Mouse (Mus musculus) C2C12 (cell line): ENCODE measurements at regions not wholly inside any gene's neighbourhood (a gene's known extent, or its start where the extent isn't known, plus 50 kb on each side); places are given as distances from the start of the nearest gene placed in this dataset.

Experiments
- H3K27me3 ChIP-seq: one replicate; pipeline ENCODE4 v1.6.1; 2011; ENCODE audit not compliant: control insufficient read depth, insufficient read depth, insufficient read length
- H3K36me3 ChIP-seq: one replicate; pipeline ENCODE4 v1.6.1; 2011; ENCODE audit not compliant: control insufficient read depth, insufficient read depth
- H3K4me3 ChIP-seq: one replicate; pipeline ENCODE4 v1.5.1; 2011; ENCODE audit warnings: mild to moderate bottlenecking, control low read depth; ENCODE audit not compliant: poor library complexity, insufficient read depth, severe bottlenecking
- H3K79me2 ChIP-seq: one replicate; pipeline ENCODE4 v1.6.1; 2011; ENCODE audit not compliant: control insufficient read depth, insufficient read depth
- H3K79me3 ChIP-seq: one replicate; pipeline ENCODE4 v1.6.1; 2011; ENCODE audit warnings: low read depth, control low read depth
- H3ac ChIP-seq: one replicate; pipeline ENCODE3; 2011; ENCODE audit warnings: low read depth; ENCODE audit not compliant: control insufficient read depth, insufficient read length
- CEBPB ChIP-seq: IDR thresholded peaks from one replicate; pipeline ENCODE4 v1.6.1; 2011; ENCODE audit warnings: low read depth, mild to moderate bottlenecking, control low read depth, moderate library complexity
- CTCF ChIP-seq: IDR thresholded peaks from one replicate; pipeline ENCODE4 v1.5.1; 2011; ENCODE audit not compliant: control insufficient read depth, insufficient read depth, insufficient read length
- FOSL1 ChIP-seq: IDR thresholded peaks from one replicate; pipeline ENCODE4 v1.8.0; 2011; ENCODE audit warnings: mild to moderate bottlenecking, low read length; ENCODE audit not compliant: poor library complexity, insufficient read depth, severe bottlenecking
- MAX ChIP-seq: IDR thresholded peaks from one replicate; pipeline ENCODE4 v1.6.1; 2011; ENCODE audit warnings: mild to moderate bottlenecking, control low read depth
- MYOD1 ChIP-seq: IDR thresholded peaks from one replicate; pipeline ENCODE4 v1.6.1; 2011; ENCODE audit warnings: low read depth; ENCODE audit not compliant: control insufficient read depth, insufficient read length
- MYOG ChIP-seq: IDR thresholded peaks from one replicate; pipeline ENCODE4 v1.6.1; 2011; ENCODE audit not compliant: control insufficient read depth, insufficient read length; ENCODE audit errors: extremely low read depth
- USF1 ChIP-seq: IDR thresholded peaks from one replicate; pipeline ENCODE4 v1.6.1; 2011; ENCODE audit warnings: low read depth, mild to moderate bottlenecking, control low read depth, moderate library complexity

DNA sequence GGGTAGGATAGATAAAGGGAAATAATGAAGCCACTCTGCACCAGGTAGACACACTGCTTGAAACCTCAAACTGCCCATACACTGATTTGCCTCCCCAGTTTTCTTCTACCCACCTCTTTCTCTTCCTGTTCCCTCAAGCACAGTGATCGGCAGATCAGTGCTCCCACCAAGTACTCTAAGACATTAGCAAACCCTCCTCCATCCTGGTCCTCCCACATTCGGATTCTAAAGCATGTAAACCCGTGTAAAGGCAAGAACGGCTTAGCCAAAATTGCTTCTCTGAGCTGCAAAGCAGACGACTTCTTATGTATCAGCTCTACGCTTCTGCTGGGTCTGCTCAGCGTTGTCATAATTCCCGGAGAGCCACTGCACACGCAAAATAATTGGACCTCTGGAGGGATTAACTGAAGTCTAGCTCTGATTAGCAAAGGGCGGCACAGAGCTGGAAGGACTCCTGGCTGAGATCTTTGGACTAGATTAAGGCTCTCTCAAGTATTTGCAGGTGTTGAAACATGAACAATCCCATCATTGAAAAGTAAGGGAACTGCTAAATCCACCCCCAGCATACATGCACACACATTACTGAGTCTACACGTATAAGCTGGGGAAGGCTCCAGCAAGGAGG lies 67.2 kb downstream of the Mtx3 start:
- no peaks in the 10 kb centered on the region for H3K36me3 ChIP-seq
- no peak for TF ChIP-seq MYOD1
- TF ChIP-seq FOSL1 = no peak
- no peaks in the 10 kb centered on the region for H3K79me2 ChIP-seq
- no peaks in the 10 kb centered on the region for H3K27me3 ChIP-seq
- H3K4me3 ChIP-seq = no peak overlapping the region
- H3ac ChIP-seq = no peak overlapping the region
- no peaks in the 10 kb centered on the region for H3K79me3 ChIP-seq

DNA sequence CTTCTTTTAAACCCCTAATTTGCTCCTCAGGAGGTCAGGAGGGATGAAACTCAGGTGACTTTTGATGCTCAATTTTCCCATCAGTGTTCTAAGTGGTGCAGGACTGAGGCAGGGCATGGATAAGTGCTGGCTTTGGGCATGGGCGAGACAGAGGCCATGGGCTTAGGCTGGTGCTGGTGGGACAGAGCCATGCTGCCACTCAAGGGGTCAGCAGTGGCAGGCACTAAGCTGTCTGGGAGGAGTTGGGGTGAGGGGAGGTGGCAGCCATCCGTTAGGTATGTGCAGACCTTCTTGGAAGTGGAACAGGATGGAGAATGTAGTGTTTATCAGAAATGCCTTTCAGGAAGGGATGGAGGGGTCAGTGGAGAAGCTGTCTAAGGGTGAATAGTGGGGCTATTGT lies 68.1 kb downstream of the Mtx3 start:
- Histone ChIP-seq H3K79me3 (no peaks in the 10 kb centered on the region), H3K27me3 (no peaks in the 10 kb centered on the region), H3ac (no peak overlapping the region), H3K79me2 (no peaks in the 10 kb centered on the region), H3K36me3 (no peaks in the 10 kb centered on the region), H3K4me3 (no peak overlapping the region)
- TF ChIP-seq CTCF = no peak
- no peak for TF ChIP-seq MYOD1
- no peak for TF ChIP-seq MYOG
- no peak for TF ChIP-seq FOSL1
- TF ChIP-seq USF1 = no peak

DNA sequence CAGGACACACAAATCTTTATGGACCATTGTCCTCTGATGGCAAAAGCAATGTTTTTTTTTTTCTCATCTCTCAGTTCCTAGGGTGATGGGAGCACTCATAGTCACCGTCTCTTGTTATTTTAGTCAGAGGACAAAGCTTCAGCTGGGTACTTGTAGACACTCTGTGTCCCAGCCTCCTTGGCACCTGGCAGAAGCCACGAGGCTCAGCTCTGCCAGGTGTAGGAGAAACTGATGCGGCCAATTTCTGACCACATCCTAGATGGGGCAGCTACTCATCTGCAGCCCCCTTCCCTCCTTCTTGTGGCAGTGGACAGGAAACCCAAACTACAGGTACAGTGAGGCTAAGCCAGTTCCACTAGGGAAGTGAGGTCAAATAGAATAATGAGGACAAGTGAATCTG lies 70.1 kb downstream of the Mtx3 start:
- no peak overlapping the region for H3ac ChIP-seq
- H3K4me3 ChIP-seq = no peak overlapping the region
- no peaks in the 10 kb centered on the region for H3K27me3 ChIP-seq
- TF ChIP-seq MYOG (no peak), CTCF (no peak), USF1 (no peak), MYOD1 (no peak), MAX (no peak), CEBPB (no peak), FOSL1 (no peak)
- no peaks in the 10 kb centered on the region for H3K79me2 ChIP-seq
- no peaks in the 10 kb centered on the region for H3K79me3 ChIP-seq
- H3K36me3 ChIP-seq = no peaks in the 10 kb centered on the region

DNA sequence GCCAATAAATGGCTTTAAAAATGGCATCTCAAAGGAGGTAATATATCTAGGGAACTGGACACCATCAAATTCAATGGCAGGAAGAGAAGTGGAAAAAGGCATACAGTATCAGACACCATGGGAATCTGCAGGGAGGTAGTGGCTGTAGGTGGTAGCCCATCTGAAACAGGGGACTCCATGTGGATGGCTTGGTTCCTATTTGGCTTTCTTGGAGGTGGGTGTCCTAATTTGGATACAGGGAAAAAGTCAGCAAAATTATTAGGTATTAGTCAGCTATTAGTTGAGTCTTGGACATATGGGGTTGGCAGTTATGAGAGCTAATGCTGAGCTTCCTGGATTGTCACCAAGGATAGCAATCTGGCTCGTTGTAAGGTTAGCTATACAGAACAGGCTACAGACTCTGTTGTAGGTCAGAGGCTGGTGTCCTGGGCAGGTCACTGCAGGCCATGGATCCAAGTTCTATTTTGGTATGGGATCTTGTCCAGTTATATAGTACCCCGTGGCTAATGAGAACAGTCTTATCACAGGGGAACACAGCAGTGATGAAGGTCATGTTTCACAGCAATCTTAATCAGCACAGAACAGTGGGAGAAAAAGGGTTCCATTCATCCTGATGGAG lies 70.8 kb downstream of the Mtx3 start:
- H3K79me2 ChIP-seq = no peaks in the 10 kb centered on the region
- no peaks in the 10 kb centered on the region for H3K27me3 ChIP-seq
- H3K36me3 ChIP-seq = no peaks in the 10 kb centered on the region
- no peaks in the 10 kb centered on the region for H3K79me3 ChIP-seq
- TF ChIP-seq FOSL1 = no peak
- TF ChIP-seq CTCF = no peak
- TF ChIP-seq USF1 = no peak
- no peak for TF ChIP-seq MAX
- TF ChIP-seq CEBPB = no peak
- TF ChIP-seq MYOD1 = no peak
- no peak overlapping the region for H3K4me3 ChIP-seq
- H3ac ChIP-seq = no peak overlapping the region

DNA sequence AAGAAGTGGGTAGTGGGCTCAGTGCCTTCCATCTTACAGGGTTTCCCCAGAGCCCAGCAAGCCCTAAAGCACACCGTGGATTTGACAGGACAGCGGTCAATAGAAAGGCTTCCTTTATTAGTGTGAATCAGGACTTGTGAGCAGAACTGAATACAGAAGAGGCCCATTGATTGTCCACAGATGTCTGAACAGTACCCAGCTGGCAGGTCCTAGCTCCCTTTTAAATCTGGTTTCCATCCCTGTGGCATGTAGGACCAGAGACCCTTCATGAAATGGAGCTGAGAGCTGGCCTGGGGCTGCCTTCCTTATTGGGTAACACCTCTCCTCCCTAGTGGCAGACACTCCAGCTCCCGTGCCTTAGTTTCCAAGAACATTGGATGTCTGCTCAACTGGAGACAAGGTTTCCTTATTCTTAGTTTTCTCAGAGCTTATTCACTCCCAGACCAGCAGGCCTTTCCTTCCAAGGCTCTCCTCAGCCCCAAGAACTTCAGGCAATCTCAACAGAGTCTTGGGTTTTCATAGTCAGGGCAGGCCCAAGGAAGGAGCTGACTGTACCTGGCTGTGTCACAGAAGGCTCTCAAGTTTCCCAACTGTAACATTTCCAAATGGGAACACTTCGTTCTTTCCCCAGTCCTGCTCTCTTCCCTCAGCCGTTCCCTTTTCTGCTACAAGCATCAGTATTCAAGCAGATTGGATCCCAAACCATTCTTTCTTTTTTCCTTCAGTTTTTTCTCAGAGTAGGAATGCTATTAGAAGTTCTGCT lies 71.6 kb downstream of the Mtx3 start:
- Histone ChIP-seq H3ac (no peak overlapping the region), H3K27me3 (no peaks in the 10 kb centered on the region), H3K36me3 (no peaks in the 10 kb centered on the region), H3K79me3 (no peaks in the 10 kb centered on the region), H3K4me3 (no peak overlapping the region), H3K79me2 (no peaks in the 10 kb centered on the region)
- TF ChIP-seq MAX = no peak
- no peak for TF ChIP-seq MYOD1
- TF ChIP-seq FOSL1 = no peak

DNA sequence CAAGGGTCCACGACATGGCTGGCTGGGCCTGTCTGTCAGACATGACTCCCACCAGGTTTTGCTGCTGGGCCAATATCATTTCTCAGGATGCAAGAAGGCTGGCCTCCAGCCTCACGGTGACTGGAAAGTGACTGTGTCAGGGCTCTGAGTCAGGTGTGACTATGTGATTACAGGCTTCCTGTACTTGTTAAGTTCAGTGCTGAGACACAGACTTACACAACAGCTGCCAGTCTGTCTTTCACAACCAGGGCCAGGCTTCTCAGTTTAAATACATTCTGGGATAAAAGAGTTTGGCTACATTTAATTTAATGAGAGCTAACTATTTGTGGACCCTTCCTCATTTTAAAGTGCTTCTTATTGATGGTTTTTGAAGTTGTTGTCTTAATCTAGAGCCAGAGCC lies 75.3 kb downstream of the Mtx3 start:
- H3K79me2 ChIP-seq = no peaks in the 10 kb centered on the region
- no peak overlapping the region for H3K4me3 ChIP-seq
- no peaks in the 10 kb centered on the region for H3K36me3 ChIP-seq
- TF ChIP-seq USF1 = no peak
- TF ChIP-seq MYOG = no peak
- TF ChIP-seq FOSL1 = no peak
- no peak for TF ChIP-seq MAX
- no peak for TF ChIP-seq CEBPB
- no peak for TF ChIP-seq MYOD1
- no peak for TF ChIP-seq CTCF
- H3ac ChIP-seq = no peak overlapping the region
- no peaks in the 10 kb centered on the region for H3K79me3 ChIP-seq
- no peaks in the 10 kb centered on the region for H3K27me3 ChIP-seq
